ENCODE assay signal across 7 mouse cellular contexts in the genomic region with DNA sequence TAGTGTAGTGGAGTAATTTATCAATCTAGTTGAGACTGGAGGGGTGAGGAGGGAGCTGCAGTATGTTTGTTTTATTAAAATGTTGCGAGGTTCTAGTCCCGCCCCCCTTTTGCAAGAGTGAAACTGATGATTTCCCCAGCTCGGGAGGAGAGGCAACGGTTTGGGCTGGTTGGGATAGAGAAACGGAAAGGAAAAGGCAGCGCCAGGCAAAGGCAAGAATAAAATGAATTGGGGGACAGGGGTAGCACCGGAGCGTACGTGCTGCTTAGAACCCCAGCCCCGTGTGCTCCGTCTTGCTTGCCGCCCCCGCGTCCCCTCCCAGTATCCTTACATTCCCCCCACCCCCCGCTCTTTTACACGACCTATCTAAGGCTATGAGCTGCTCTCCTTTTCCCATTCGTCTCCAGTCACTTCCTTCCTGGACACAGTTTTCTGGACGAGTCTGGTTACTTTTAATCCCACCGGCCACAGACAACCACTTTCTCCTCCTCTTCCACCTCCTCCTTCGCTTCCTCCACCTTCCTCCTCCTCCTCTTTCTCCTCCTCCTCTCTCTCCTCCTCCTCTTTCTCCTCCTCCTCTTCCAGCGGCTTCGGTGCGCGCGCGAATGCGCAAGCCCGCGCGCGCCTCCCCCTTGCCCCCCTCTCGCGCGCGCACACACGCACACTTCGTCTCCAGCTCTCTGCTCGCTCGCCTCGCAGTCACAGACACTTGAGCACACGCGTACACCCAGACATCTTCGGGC. TPM values are rescaled to one million over a fixed set of nuclear protein-coding genes. Genes with fewer than 3 reads are reported as not detected.
DNase-seq lines count a peak whose midpoint lies in the region; ATAC-seq lines count a peak whose summit lies in the region.

No protein-coding gene starts in this region.

- H3K4me1 ChIP-seq in intestine, embryonic 16.5 days (ENCODE audit: control insufficient read depth, insufficient read depth, low read length) = 0 out of 2 replicates have a peak, but pooled peaks cover 2% of the 10 kb centered on the region
- no peaks in the 10 kb centered on the region for H3K4me1 ChIP-seq in limb, embryonic 11.5 days (ENCODE audit: control insufficient read depth, insufficient read depth, low read length)
- no peaks in the 10 kb centered on the region for H3K4me1 ChIP-seq in midbrain, embryonic 11.5 days (ENCODE audit: control insufficient read depth, insufficient read depth, low read length)

- peak overlapping the region; percentile 67 for H3K4me2 ChIP-seq in intestine, embryonic 16.5 days (ENCODE audit: low read depth, low read length)
- H3K4me2 ChIP-seq in limb, embryonic 11.5 days (ENCODE audit: low read depth, severe bottlenecking) = peak overlapping the region; percentile 83
- H3K4me2 ChIP-seq in midbrain, embryonic 11.5 days = peak overlapping the region; percentile 75

- peak; percentile 86 to 89 for DNase-seq in adrenal gland, postnatal 36 days
- peak; percentile 82 for DNase-seq in embryo, embryonic 10.5 days (ENCODE audit: low spot score)
- peak; percentile 48 to 77 for DNase-seq in gastrocnemius, postnatal 4 days (ENCODE audit: low spot score in 2 of 2)
- DNase-seq in limb, embryonic 11.5 days (ENCODE audit: low spot score) = peak; percentile 78
- peak; percentile 96 for DNase-seq in midbrain, embryonic 11.5 days (ENCODE audit: low spot score, missing footprints)
- DNase-seq in right cerebral cortex, postnatal 4 days = peak; percentile 84

- H3K4me3 ChIP-seq in intestine, embryonic 16.5 days (ENCODE audit: low read length) = peak overlapping the region; percentile 65
- H3K4me3 ChIP-seq in limb, embryonic 11.5 days (ENCODE audit: low read depth, low read length) = peak overlapping the region; percentile 61
- peak overlapping the region; percentile 51 for H3K4me3 ChIP-seq in midbrain, embryonic 11.5 days (ENCODE audit: low read depth, low read length)

- H3K9ac ChIP-seq in intestine, embryonic 16.5 days (ENCODE audit: low read depth, low read length) = peak overlapping the region; percentile 68
- peak overlapping the region; percentile 55 for H3K9ac ChIP-seq in limb, embryonic 11.5 days (ENCODE audit: low read length)
- H3K9ac ChIP-seq in midbrain, embryonic 11.5 days (ENCODE audit: low read length) = peak overlapping the region; percentile 54

- H3K36me3 ChIP-seq in intestine, embryonic 16.5 days (ENCODE audit: control insufficient read depth, insufficient read depth, low read length) = no peaks in the 10 kb centered on the region
- no peaks in the 10 kb centered on the region for H3K36me3 ChIP-seq in limb, embryonic 11.5 days (ENCODE audit: control insufficient read depth, insufficient read depth, low read length)
- H3K36me3 ChIP-seq in midbrain, embryonic 11.5 days (ENCODE audit: control insufficient read depth, insufficient read depth, low read length) = no peaks in the 10 kb centered on the region

- ATAC-seq in intestine, embryonic 16.5 days = peak; percentile 82
- ATAC-seq in limb, embryonic 11.5 days (ENCODE audit: insufficient number of reproducible peaks, low FRiP score, low TSS enrichment, low read depth) = peak; percentile 67
- peak; percentile 78 for ATAC-seq in midbrain, embryonic 11.5 days (ENCODE audit: low FRiP score)

- peaks cover 7% of the 10 kb centered on the region; the same call in 1 of the 2 replicates for H3K27me3 ChIP-seq in intestine, embryonic 16.5 days (replicated peaks; ENCODE audit: control insufficient read depth, insufficient read depth, low read length)
- H3K27me3 ChIP-seq in limb, embryonic 11.5 days (ENCODE audit: control insufficient read depth, insufficient read depth, low read length) = no peaks in the 10 kb centered on the region
- peaks cover 10% of the 10 kb centered on the region for H3K27me3 ChIP-seq in midbrain, embryonic 11.5 days (ENCODE audit: control insufficient read depth, insufficient read depth, low read length)

- WGBS in intestine, embryonic 16.5 days = under 1% methylated on average over 43 of the region's 43 CpGs
- under 1% methylated on average over 43 of the region's 43 CpGs for WGBS in limb, embryonic 11.5 days
- under 1% methylated on average over 43 of the region's 43 CpGs for WGBS in midbrain, embryonic 11.5 days

- H3K9me3 ChIP-seq in intestine, embryonic 16.5 days (ENCODE audit: control insufficient read depth, low read length) = no peaks in the 10 kb centered on the region
- H3K9me3 ChIP-seq in limb, embryonic 11.5 days (ENCODE audit: control insufficient read depth, low read length) = no peaks in the 10 kb centered on the region
- no peaks in the 10 kb centered on the region for H3K9me3 ChIP-seq in midbrain, embryonic 11.5 days (ENCODE audit: control insufficient read depth, low read length)

- peak overlapping the region; percentile 82 for H3K27ac ChIP-seq in intestine, embryonic 16.5 days (ENCODE audit: low read length)
- H3K27ac ChIP-seq in limb, embryonic 11.5 days (replicated peaks; ENCODE audit: low read depth, low read length) = no peak overlapping the region
- no peak overlapping the region for H3K27ac ChIP-seq in midbrain, embryonic 11.5 days (ENCODE audit: low read depth, low read length)

RNA-seq across cellular contexts. Expression of a gene that starts 20.5 kb away (rescaled TPM):
- 10 to 100 TPM; 47.2 to 53.0 TPM for total RNA-seq in adrenal gland, postnatal 36 days (2021)
- total RNA-seq in gastrocnemius, postnatal 4 days (2021) = 100 to 1,000 TPM; 565 to 585 TPM
- 26.3 and 30.6 TPM in 2 replicates for polyA plus RNA-seq in intestine, embryonic 16.5 days (2015; fragmentation: Nextera tagmentation; extraction: Ambion mirVana)
- 27.8 and 28.9 TPM in 2 replicates for polyA plus RNA-seq in limb, embryonic 11.5 days (2014; fragmentation: Nextera tagmentation; extraction: Ambion mirVana)
- 11.7 and 14.7 TPM in 2 replicates for polyA plus RNA-seq in midbrain, embryonic 11.5 days (2014; fragmentation: Nextera tagmentation; extraction: Ambion mirVana)
